Mouse (Mus musculus): ENCODE measurements around the gene Ubfd1.

GRCm38 (mm10) chr7:122108206-122108605, 41.2 kb downstream of the Ubfd1 start:
- TF ChIP-seq GATA1 (IDR thresholded peaks at IDR 0.05; ENCODE audit: borderline replicate concordance, low read length): no peak
- TF ChIP-seq FLI1 (IDR thresholded peaks at IDR 0.05; ENCODE audit: low read length): no peak

Measured in megakaryocyte, embryonic 14.5 days (primary cell).